Mouse (Mus musculus) midbrain, embryonic 12.5 days (tissue): ENCODE results near the gene Fndc1. TPM values are rescaled to one million over a fixed set of nuclear protein-coding genes. Genes with fewer than 3 reads are reported as not detected.

Experiments used
- ATAC-seq: fragments of 200-750 bp; cut with Nextera tagmentation; 2 replicates; pipeline ENCODE4 v1.8.0; 2017; ENCODE audit warnings: low read depth, moderate TSS enrichment, moderate library complexity; ENCODE audit not compliant: low FRiP score
- H3K27ac ChIP-seq: fragments of 300-500 bp; sonication (generic); replicated peaks from 2 replicates; pipeline ENCODE4 v1.5.1; 2016; ENCODE audit warnings: mild to moderate bottlenecking
- H3K27me3 ChIP-seq: fragments of 300-500 bp; sonication (generic); 2 replicates; pipeline ENCODE4 v1.6.1; 2016; ENCODE audit warnings: mild to moderate bottlenecking
- H3K36me3 ChIP-seq: fragments of 300-500 bp; sonication (generic); 2 replicates; pipeline ENCODE4 v1.6.1; 2016
- H3K4me1 ChIP-seq: fragments of 300-500 bp; sonication (generic); 2 replicates; pipeline ENCODE4 v1.6.1; 2016
- H3K4me2 ChIP-seq: fragments of 300-500 bp; sonication (generic); replicated peaks from 2 replicates; pipeline ENCODE4 v1.6.1; 2016; ENCODE audit warnings: mild to moderate bottlenecking, moderate library complexity
- H3K4me3 ChIP-seq: fragments of 300-500 bp; sonication (generic); 2 replicates; pipeline ENCODE4 v1.5.1; 2016; ENCODE audit warnings: mild to moderate bottlenecking
- H3K9ac ChIP-seq: fragments of 300-500 bp; sonication (generic); replicated peaks from 2 replicates; pipeline ENCODE4 v1.6.1; 2016; ENCODE audit warnings: mild to moderate bottlenecking, moderate library complexity
- H3K9me3 ChIP-seq: fragments of 300-500 bp; sonication (generic); 2 replicates; pipeline ENCODE4 v1.6.1; 2016; ENCODE audit warnings: mild to moderate bottlenecking
- WGBS: fragments of 180-500 bp; shearing (Covaris S2); methylation state at CpG from one replicate; pipeline ENCODE4 v1.1.7; 2016; 5-methylcytosine and 5-hydroxymethylcytosine counted together
- polyA plus RNA-seq: library from polyadenylated mRNA; unstranded; fragments of >200 nt; fragmentation: Nextera tagmentation; extraction: Ambion mirVana; gene quantifications from 2 replicates; pipeline ENCODE4 v1.2.1, GENCODE M21; 2016

Fndc1 gene
- polyA plus RNA-seq: 0.93 and 1.3 TPM in 2 replicates

DNA sequence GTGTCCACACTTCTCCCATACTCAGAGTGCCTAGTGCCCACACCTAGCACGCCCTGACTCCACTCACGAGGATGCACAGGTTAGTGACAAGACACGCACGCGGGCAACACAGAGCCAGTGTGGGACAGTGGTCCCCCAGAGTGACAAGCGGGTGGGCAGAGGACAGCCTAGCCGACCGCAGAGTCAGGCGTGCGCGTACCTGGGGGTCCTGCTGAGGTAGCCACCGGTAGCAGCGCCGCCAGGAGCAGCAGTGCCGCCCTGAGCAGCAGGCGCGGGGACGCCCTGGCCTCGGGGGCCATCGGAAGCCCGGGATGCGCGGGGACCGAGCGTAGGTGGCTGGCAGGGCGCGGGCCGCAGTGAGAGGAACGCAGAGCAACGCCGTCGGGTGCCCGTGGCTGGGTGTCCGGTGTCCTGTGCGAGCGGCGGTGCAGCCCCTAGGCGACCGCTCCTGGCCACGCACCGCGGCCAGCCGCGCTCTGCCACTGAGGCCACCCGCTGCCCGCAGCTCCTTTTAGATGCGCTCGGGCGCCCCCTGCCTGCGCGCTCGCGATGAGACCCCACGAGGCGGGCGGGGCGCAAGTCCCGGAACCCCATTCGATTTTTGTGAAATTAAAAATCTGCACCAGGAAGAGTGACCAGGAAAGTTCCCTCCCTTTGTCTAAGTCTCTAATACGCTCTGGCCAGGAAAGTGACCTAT lies at the start of gene Fndc1:
Fndc1 (minus strand) TSS at position 484 of the 697 bp plus-strand sequence.
- 1% methylated on average over 50 of the region's 60 CpGs for WGBS
- H3K36me3 ChIP-seq: no peaks in the 10 kb centered on the region
- peaks cover 50% of the 10 kb centered on the region for H3K27me3 ChIP-seq
- H3K9me3 ChIP-seq: no peaks in the 10 kb centered on the region
- H3K9ac ChIP-seq: peak within 1 kb of the TSS; percentile 61
- ATAC-seq: peak; percentile 77
- peaks cover 12% of the 10 kb centered on the region for H3K4me1 ChIP-seq
- H3K4me3 ChIP-seq: peak within 1 kb of the TSS; percentile 59
- peak within 1 kb of the TSS; percentile 99 for H3K4me2 ChIP-seq
- H3K27ac ChIP-seq: no peak within 1 kb of the TSS

DNA sequence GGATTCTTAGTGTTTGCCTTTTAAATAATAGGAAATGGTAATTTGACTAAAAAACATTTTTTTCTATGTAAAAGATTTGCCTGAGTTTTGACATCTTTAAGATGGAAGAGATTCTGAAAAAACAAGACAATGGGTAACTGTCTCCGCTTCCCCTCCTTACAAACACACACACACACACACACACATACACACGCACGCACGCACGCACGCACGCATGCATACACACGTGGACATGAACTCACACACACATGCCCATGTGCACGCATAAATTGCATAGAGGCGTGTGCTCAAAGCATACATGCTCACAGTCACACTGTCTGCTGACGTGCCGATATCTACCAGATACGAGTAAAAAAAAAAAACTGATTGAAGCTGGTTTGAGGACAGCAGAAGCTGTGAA lies 49.4 kb upstream of the Fndc1 start:
- H3K27me3 ChIP-seq: no peaks in the 10 kb centered on the region
- WGBS: 88% methylated on average over 13 of the region's 13 CpGs
- H3K4me1 ChIP-seq: peaks cover 9% of the 10 kb centered on the region; the same call in 1 of the 2 replicates
- H3K27ac ChIP-seq: no peak overlapping the region
- no peaks in the 10 kb centered on the region for H3K9me3 ChIP-seq
- H3K4me3 ChIP-seq: no peak overlapping the region
- no peak for ATAC-seq
- H3K4me2 ChIP-seq: no peak overlapping the region
- H3K9ac ChIP-seq: no peak overlapping the region
- H3K36me3 ChIP-seq: no peaks in the 10 kb centered on the region

DNA sequence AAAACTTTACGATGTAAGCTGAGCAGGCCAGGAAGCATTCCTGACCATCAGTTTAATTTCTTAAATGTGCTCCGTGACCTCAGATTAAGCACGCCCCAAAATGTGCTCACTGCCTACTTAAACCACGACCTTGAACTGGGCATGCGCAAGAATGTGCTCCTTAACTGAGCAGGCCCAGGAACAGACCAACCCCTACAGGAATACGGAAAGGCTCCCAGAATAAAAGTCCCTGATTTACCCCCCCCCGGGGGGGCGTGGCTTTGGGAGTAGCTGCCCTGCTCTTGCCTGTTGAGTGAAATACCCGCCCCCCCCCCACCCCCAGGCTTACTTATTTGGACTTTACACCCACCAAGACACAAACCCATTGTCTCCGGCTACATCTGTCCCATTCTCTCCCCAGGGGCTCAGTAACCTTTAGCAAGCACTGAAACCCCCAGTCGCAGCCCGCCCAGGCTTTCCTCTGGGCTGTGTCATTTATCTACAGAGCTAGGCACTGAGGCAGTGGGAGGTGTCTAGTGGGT lies 48.9 kb upstream of the Fndc1 start:
- Histone ChIP-seq H3K9ac (no peak overlapping the region), H3K4me2 (no peak overlapping the region; the same call in 1 of the 2 replicates), H3K9me3 (no peaks in the 10 kb centered on the region), H3K36me3 (no peaks in the 10 kb centered on the region), H3K27ac (no peak overlapping the region), H3K4me1 (peaks cover 9% of the 10 kb centered on the region; the same call in 1 of the 2 replicates), H3K4me3 (no peak overlapping the region), H3K27me3 (no peaks in the 10 kb centered on the region)
- WGBS: 30% methylated on average over 11 of the region's 12 CpGs
- ATAC-seq: no peak

DNA sequence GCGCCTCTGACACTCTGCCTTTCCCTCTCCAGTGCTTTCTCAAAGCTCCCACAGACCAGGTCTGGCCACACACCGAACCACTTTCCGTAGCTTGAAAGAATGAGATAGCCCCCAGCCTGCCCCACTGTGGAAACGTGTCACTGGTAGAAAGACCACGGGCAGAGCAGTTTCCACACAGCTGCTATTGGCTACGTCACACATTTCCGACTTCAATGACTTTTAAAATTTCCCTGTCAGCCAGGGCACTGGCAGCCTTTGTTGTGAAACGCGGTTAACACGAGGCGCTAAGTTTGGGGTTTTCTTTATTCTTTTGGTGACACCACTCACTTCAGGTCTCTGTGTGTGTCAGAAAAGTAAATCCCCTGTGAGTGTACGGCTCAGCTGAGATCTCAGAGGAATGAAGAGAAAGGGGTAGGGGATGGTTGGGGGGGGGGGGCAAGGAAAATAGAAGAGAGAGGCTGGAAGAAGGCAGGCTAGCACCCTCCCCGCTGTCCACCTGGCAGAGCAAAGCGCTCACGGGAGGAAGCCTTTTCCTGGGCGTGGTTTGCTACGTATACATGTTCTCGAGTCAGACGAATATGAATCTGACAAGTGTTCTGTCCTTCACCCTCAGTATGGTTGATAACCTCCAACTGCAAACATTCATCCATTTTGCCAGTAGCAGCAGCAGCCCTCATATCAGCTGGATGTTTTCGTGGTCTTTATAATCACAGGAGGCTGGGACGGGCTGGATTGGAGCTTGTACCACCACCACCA lies 47.9 kb upstream of the Fndc1 start:
- no peak overlapping the region for H3K4me2 ChIP-seq
- 85% methylated on average over 21 of the region's 21 CpGs for WGBS
- no peaks in the 10 kb centered on the region for H3K36me3 ChIP-seq
- no peak overlapping the region for H3K9ac ChIP-seq
- H3K27me3 ChIP-seq: no peaks in the 10 kb centered on the region
- ATAC-seq: no peak
- H3K4me3 ChIP-seq: no peak overlapping the region
- no peaks in the 10 kb centered on the region for H3K9me3 ChIP-seq
- peaks cover 9% of the 10 kb centered on the region; the same call in 1 of the 2 replicates for H3K4me1 ChIP-seq
- no peak overlapping the region for H3K27ac ChIP-seq

DNA sequence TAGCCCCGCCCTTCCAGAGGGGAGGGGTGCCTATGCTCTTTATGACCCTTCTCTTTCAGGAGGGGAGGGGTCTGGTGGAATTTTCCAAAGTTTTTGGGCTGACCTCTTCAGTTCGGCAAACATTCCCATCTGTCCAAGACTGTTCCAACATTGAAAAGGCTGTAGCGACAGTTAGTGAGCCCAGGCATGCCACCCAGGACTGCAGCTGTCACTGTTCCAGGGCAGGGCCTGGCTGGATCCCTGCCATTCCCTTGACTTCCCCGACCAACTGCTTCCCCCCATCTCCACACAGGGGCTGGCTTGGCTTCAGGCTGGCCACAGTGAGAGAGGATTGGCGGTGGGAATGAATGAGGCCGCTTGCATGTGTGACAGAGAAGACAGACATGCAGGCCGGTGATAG lies 46.3 kb upstream of the Fndc1 start:
- Histone ChIP-seq H3K9me3 (no peaks in the 10 kb centered on the region), H3K4me3 (no peak overlapping the region), H3K4me1 (peaks cover 9% of the 10 kb centered on the region; the same call in 1 of the 2 replicates), H3K27ac (no peak overlapping the region), H3K27me3 (no peaks in the 10 kb centered on the region), H3K4me2 (no peak overlapping the region), H3K36me3 (no peaks in the 10 kb centered on the region), H3K9ac (no peak overlapping the region)
- no peak for ATAC-seq
- WGBS: 75% methylated on average over 7 of the region's 7 CpGs

DNA sequence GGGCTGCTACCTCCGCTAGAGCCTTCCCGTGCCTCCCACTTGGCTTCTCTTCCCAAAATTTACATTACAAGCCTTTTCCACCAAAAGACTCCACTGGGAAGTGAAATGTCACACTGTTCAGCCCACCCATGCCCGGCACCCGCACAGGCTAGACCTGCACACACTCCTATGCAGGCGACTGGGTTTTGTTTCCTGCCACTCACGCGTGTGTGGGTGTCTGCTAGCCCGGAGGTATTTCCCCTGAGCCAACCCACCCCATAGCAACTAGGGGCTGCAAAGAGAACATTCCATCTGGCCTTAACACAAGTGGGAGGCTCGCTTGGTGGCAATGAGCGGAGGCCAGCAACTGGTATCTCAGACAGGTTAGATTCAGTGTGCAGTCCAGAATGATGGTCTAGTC lies 44.7 kb upstream of the Fndc1 start:
- 82% methylated on average over 10 of the region's 10 CpGs for WGBS

DNA sequence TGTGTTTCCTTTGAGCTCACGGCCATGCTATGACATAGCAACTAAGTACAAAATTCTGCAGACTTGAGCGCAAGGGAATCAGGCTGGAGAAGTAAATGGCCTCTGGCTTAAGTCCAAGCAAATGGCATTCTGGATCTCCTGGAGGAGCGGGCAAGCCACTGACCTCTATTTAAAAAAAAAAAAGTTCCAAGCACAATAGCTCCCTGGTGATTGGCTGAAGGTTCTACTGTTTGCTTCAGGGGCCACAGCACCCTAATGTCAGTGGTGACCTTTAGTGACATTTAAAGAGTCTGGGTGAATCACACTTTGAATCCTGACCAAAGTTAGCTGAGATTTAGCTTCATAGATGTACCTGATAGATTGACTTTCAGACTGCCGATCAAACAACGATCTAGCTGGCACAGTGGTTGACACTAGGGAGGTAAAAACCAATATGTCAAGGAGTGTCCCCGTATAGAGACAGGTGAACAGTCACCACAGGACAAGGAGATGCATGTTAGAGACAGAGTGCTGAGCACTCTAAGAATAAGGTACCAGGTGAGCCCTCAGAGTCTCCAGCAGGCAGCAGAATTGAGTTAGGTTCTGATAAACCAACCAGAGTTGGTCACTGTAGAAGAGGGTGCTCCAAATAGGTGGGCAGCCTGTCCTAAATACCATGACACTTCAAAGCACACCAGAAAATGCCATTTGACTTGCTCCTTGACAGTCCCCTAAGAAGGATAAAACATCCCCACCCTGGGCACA lies 43.9 kb upstream of the Fndc1 start:
- Histone ChIP-seq H3K9ac (no peak overlapping the region), H3K36me3 (no peaks in the 10 kb centered on the region), H3K27ac (no peak overlapping the region), H3K4me1 (peaks cover 6% of the 10 kb centered on the region; the same call in 1 of the 2 replicates), H3K4me3 (no peak overlapping the region), H3K27me3 (no peaks in the 10 kb centered on the region), H3K4me2 (no peak overlapping the region), H3K9me3 (no peaks in the 10 kb centered on the region)
- 95% methylated on average over 6 of the region's 6 CpGs for WGBS
- no peak for ATAC-seq

More for the DNA sequence above, 44.7 kb upstream of the Fndc1 start:
- no peak overlapping the region for H3K9ac ChIP-seq
- ATAC-seq: no peak
- no peaks in the 10 kb centered on the region for H3K27me3 ChIP-seq
- no peaks in the 10 kb centered on the region for H3K9me3 ChIP-seq
- H3K4me3 ChIP-seq: no peak overlapping the region
- H3K36me3 ChIP-seq: no peaks in the 10 kb centered on the region
- H3K4me2 ChIP-seq: no peak overlapping the region
- no peak overlapping the region for H3K27ac ChIP-seq
- H3K4me1 ChIP-seq: peaks cover 9% of the 10 kb centered on the region; the same call in 1 of the 2 replicates

DNA sequence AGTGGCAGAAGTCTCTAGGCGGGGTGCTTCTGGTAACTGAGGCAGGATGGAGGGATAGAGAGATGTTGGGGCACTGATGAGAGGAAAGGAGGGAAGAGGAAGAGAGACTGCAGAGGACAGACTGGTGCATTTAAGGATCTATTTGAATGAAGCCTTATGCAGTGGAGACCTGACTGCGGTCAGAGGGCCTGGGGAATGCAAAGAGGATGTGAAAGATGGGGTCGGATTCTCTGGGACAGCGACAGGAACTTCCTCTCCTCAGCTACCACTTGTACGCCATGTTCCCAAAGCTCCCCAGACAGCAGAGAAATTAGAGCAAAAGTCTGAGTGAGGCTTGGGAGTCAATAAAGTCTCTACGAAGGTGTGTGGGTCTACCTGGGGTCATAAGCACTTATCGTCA lies 42.0 kb upstream of the Fndc1 start:
- H3K4me2 ChIP-seq: no peak overlapping the region
- H3K27ac ChIP-seq: no peak overlapping the region
- H3K9me3 ChIP-seq: no peaks in the 10 kb centered on the region
- 71% methylated on average over 7 of the region's 7 CpGs for WGBS
- ATAC-seq: no peak
- no peaks in the 10 kb centered on the region for H3K4me1 ChIP-seq
- no peaks in the 10 kb centered on the region for H3K36me3 ChIP-seq
- H3K4me3 ChIP-seq: no peak overlapping the region
- H3K9ac ChIP-seq: no peak overlapping the region
- no peaks in the 10 kb centered on the region for H3K27me3 ChIP-seq

DNA sequence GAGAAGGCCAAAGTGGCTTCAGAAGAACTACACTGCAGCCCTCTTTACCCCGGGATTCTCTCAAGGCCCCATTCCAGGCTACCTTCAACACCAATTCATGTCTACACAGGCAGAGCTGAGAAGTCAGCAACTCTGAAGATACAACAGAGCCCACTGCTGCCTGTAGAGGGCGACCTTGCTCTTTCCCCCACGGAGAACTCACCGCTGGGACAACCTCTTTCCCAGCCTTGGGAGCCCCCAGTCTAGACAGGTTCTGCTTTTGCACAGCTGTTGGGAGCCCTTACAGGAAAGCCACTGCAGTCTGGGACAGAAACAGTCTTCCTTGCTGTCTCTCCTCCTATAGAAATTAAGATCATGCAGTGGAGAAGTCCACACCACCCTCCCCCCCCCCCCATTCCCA lies 41.5 kb upstream of the Fndc1 start:
- no peaks in the 10 kb centered on the region for H3K27me3 ChIP-seq
- H3K9ac ChIP-seq: no peak overlapping the region
- no peak overlapping the region for H3K27ac ChIP-seq
- H3K36me3 ChIP-seq: no peaks in the 10 kb centered on the region
- no peak for ATAC-seq
- H3K4me1 ChIP-seq: no peaks in the 10 kb centered on the region
- no peaks in the 10 kb centered on the region for H3K9me3 ChIP-seq
- 15% methylated on average over 4 of the region's 4 CpGs for WGBS
- H3K4me2 ChIP-seq: no peak overlapping the region
- no peak overlapping the region for H3K4me3 ChIP-seq

DNA sequence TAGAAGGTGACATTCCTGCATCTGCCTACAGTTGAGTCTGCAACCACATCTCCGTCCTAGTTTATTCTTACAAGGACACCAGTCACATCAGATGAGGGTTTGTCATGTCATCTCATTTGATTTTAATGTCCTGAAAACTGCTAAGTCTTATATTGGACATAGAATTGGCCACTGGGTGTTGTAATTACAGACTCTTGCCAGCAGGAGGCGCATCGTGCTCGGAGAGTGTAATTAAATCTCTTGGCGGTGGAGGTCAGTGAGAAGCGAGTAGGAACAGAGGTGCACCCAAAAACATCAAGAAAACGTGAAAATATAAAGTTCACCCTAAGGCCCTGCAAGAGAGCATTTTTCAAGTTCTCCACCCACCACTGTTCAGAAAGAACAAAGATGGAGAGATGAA lies 37.6 kb upstream of the Fndc1 start:
- no peak for ATAC-seq
- no peaks in the 10 kb centered on the region for H3K27me3 ChIP-seq
- H3K4me2 ChIP-seq: no peak overlapping the region
- H3K36me3 ChIP-seq: no peaks in the 10 kb centered on the region
- H3K9me3 ChIP-seq: no peaks in the 10 kb centered on the region
- 20% methylated on average over 7 of the region's 7 CpGs for WGBS
- no peak overlapping the region for H3K27ac ChIP-seq
- no peak overlapping the region for H3K9ac ChIP-seq
- H3K4me1 ChIP-seq: 0 out of 2 replicates have a peak, but pooled peaks cover 4% of the 10 kb centered on the region
- no peak overlapping the region for H3K4me3 ChIP-seq

DNA sequence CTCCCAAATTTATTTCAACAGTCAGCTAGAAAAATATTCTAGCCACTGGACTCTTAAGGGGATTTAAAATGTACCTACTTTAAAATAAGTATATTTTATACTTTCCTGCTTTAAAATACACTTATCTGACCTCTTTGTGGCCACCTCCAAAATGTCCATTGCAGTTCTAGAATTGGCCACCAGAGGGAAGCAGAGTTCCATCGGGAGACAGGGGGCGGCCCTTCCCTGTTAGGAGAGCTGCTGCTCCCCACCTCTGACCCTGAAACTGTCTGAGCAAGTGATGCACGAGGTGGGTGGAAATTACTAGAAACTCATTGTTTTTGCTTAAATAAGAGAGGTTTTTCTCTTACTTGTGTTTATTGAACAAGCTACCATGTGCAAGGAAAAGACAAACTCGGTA lies 36.6 kb upstream of the Fndc1 start:
- no peak for ATAC-seq
- 0 out of 2 replicates have a peak, but pooled peaks cover 4% of the 10 kb centered on the region for H3K4me1 ChIP-seq
- H3K36me3 ChIP-seq: no peaks in the 10 kb centered on the region

More for the DNA sequence above, 36.6 kb upstream of the Fndc1 start:
- no peak overlapping the region for H3K4me2 ChIP-seq
- no peak overlapping the region for H3K4me3 ChIP-seq
- no peaks in the 10 kb centered on the region for H3K9me3 ChIP-seq
- H3K9ac ChIP-seq: no peak overlapping the region
- WGBS: 25% methylated on average over 4 of the region's 4 CpGs
- H3K27me3 ChIP-seq: no peaks in the 10 kb centered on the region
- no peak overlapping the region for H3K27ac ChIP-seq
